Comparison of ENCODE assay signal across 25 mouse cellular contexts in the genomic region with DNA sequence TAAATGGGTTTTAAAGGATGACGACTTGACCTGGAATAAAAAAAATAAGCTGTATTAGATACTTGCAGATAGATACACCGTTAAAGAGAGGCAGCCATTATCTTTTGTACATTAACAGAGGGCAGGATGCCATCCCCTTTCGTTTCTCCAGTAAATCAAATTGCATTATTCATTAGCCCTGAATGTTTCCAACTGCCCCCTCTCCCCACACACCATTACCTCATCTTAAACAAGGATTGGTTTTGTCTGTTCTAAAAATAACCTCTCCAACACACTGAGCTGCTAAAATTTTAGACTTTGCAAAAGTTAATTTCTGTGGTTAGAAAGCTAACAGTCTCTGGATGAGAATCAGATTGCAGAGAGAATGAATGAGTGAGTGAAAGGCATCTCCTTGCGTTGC.
DNase-seq lines count a peak whose midpoint lies in the region; ATAC-seq and TF ChIP-seq lines count a peak whose summit lies in the region.
"Had no signal": no experiment of that assay in that cellular context is flagged by ENCODE, and none has a peak within 500 bp of the region (broad histone marks: within the 10 kb centered on the region; RNA-seq: fewer than 3 reads in every experiment).

No protein-coding gene starts in this region.

- no peaks in the 10 kb centered on the region for H3K36me3 ChIP-seq in forebrain, embryonic 13.5 days (ENCODE audit: poor library complexity, severe bottlenecking)
- H3K36me3 ChIP-seq in forebrain, postnatal 0 days (ENCODE audit: insufficient read depth): no peaks in the 10 kb centered on the region
- no peaks in the 10 kb centered on the region for H3K36me3 ChIP-seq in forebrain, embryonic 16.5 days (ENCODE audit: control insufficient read depth, insufficient read depth)
- no peaks in the 10 kb centered on the region for H3K36me3 ChIP-seq in forebrain, embryonic 12.5 days (replicated peaks)
- H3K36me3 ChIP-seq: embryonic facial prominence, embryonic 12.5 days; embryonic facial prominence, embryonic 15.5 days; heart, embryonic 10.5 days; heart, embryonic 13.5 days had no signal

- no peak for DNase-seq in forebrain, postnatal 0 days
- peak; percentile 38 for DNase-seq in brain, adult 2 months (ENCODE audit: low read depth, low spot score)
- DNase-seq in right cerebral cortex, adult 2 months (ENCODE audit: low spot score in 2 of 2): no peak
- DNase-seq: adrenal gland, adult 2 months; adrenal gland, postnatal 14 days; cerebellum, adult 18-20 months; cerebellum, adult 9-11 months; cerebellum, postnatal 25 days; gastrocnemius, postnatal 10 days; gastrocnemius, postnatal 36 days; heart, adult 2 months; heart, postnatal 14 days; heart, postnatal 4 days; kidney, adult 18-20 months had no signal

- ATAC-seq in forebrain, embryonic 13.5 days: 0 out of 2 replicates have a peak, but pooled peaks have one; percentile 36
- ATAC-seq in forebrain, postnatal 0 days: no peak
- ATAC-seq in forebrain, embryonic 16.5 days: peak; percentile 55; the same call in 1 of the 2 replicates
- ATAC-seq in forebrain, embryonic 12.5 days (ENCODE audit: low FRiP score): no peak
- ATAC-seq: hindbrain, postnatal 0 days; inflammation-experienced regulatory T-cells, adult 6 months; intestine, embryonic 16.5 days had no signal

- H3K27ac ChIP-seq in forebrain, embryonic 13.5 days: no peak overlapping the region
- H3K27ac ChIP-seq in forebrain, postnatal 0 days (ENCODE audit: low read depth, low read length): no peak overlapping the region
- no peak overlapping the region for H3K27ac ChIP-seq in forebrain, embryonic 16.5 days (ENCODE audit: low read length)
- no peak overlapping the region for H3K27ac ChIP-seq in forebrain, embryonic 12.5 days
- H3K27ac ChIP-seq: embryonic facial prominence, embryonic 12.5 days; embryonic facial prominence, embryonic 15.5 days; heart, adult 2 months; heart, embryonic 10.5 days; heart, embryonic 13.5 days; hindbrain, embryonic 14.5 days; hindbrain, postnatal 0 days had no signal

- H3K9ac ChIP-seq in forebrain, embryonic 13.5 days: no peak overlapping the region
- H3K9ac ChIP-seq in forebrain, postnatal 0 days: no peak overlapping the region
- H3K9ac ChIP-seq in forebrain, embryonic 16.5 days (replicated peaks; ENCODE audit: low read depth, low read length): no peak overlapping the region
- H3K9ac ChIP-seq in forebrain, embryonic 12.5 days: no peak overlapping the region
- H3K9ac ChIP-seq: embryonic facial prominence, embryonic 12.5 days; embryonic facial prominence, embryonic 15.5 days; heart, embryonic 13.5 days; hindbrain, embryonic 14.5 days had no signal

- no peak overlapping the region for H3K4me2 ChIP-seq in forebrain, embryonic 13.5 days
- no peak overlapping the region for H3K4me2 ChIP-seq in forebrain, postnatal 0 days (ENCODE audit: low read depth)
- no peak overlapping the region for H3K4me2 ChIP-seq in forebrain, embryonic 16.5 days (ENCODE audit: low read length)
- H3K4me2 ChIP-seq in forebrain, embryonic 12.5 days: no peak overlapping the region
- H3K4me2 ChIP-seq: embryonic facial prominence, embryonic 12.5 days; embryonic facial prominence, embryonic 15.5 days; heart, embryonic 13.5 days; hindbrain, embryonic 14.5 days had no signal

- H3K27me3 ChIP-seq in forebrain, embryonic 13.5 days: no peaks in the 10 kb centered on the region
- H3K27me3 ChIP-seq in forebrain, postnatal 0 days (ENCODE audit: insufficient read depth, low read length): no peaks in the 10 kb centered on the region
- no peaks in the 10 kb centered on the region for H3K27me3 ChIP-seq in forebrain, embryonic 16.5 days (replicated peaks; ENCODE audit: control insufficient read depth, insufficient read depth, low read length)
- H3K27me3 ChIP-seq in forebrain, embryonic 12.5 days: no peaks in the 10 kb centered on the region
- H3K27me3 ChIP-seq: embryonic facial prominence, embryonic 12.5 days; embryonic facial prominence, embryonic 15.5 days; heart, embryonic 13.5 days had no signal

- TF ChIP-seq CTCF in forebrain, postnatal 0 days (IDR thresholded peaks at IDR 0.05; ENCODE audit: low read depth): no peak

- H3K9me3 ChIP-seq in forebrain, embryonic 13.5 days (replicated peaks): no peaks in the 10 kb centered on the region
- H3K9me3 ChIP-seq in forebrain, postnatal 0 days (ENCODE audit: low read length): no peaks in the 10 kb centered on the region
- no peaks in the 10 kb centered on the region for H3K9me3 ChIP-seq in forebrain, embryonic 16.5 days (ENCODE audit: control insufficient read depth, low read length)
- H3K9me3 ChIP-seq in forebrain, embryonic 12.5 days: no peaks in the 10 kb centered on the region
- H3K9me3 ChIP-seq: embryonic facial prominence, embryonic 12.5 days; embryonic facial prominence, embryonic 15.5 days; heart, embryonic 10.5 days; heart, embryonic 13.5 days had no signal

- peaks cover 9% of the 10 kb centered on the region for H3K4me1 ChIP-seq in forebrain, embryonic 13.5 days
- H3K4me1 ChIP-seq in forebrain, postnatal 0 days (ENCODE audit: insufficient read depth): no peaks in the 10 kb centered on the region
- no peaks in the 10 kb centered on the region; the same call in 1 of the 2 replicates for H3K4me1 ChIP-seq in forebrain, embryonic 16.5 days (replicated peaks; ENCODE audit: control insufficient read depth, insufficient read depth, low read length)
- H3K4me1 ChIP-seq in forebrain, embryonic 12.5 days: no peaks in the 10 kb centered on the region
- H3K4me1 ChIP-seq: embryonic facial prominence, embryonic 12.5 days; embryonic facial prominence, embryonic 15.5 days; heart, embryonic 10.5 days; heart, embryonic 13.5 days had no signal

- WGBS in forebrain, embryonic 13.5 days: 53% methylated on average over 4 of the region's 4 CpGs
- WGBS in forebrain, postnatal 0 days: 38% methylated on average over 4 of the region's 4 CpGs
- 42% methylated on average over 4 of the region's 4 CpGs for WGBS in forebrain, embryonic 16.5 days
- WGBS in forebrain, embryonic 12.5 days: 67% methylated on average over 4 of the region's 4 CpGs

- H3K4me3 ChIP-seq in forebrain, embryonic 13.5 days: no peak overlapping the region
- no peak overlapping the region for H3K4me3 ChIP-seq in forebrain, postnatal 0 days (ENCODE audit: low read depth, low read length)
- H3K4me3 ChIP-seq in forebrain, embryonic 16.5 days (replicated peaks; ENCODE audit: low read length): no peak overlapping the region
- no peak overlapping the region for H3K4me3 ChIP-seq in forebrain, embryonic 12.5 days (replicated peaks)
- H3K4me3 ChIP-seq: embryonic facial prominence, embryonic 12.5 days; embryonic facial prominence, embryonic 15.5 days; heart, adult 2 months; heart, embryonic 10.5 days; heart, embryonic 13.5 days had no signal

Comparison
In these comparisons a context has a peak if more than half of its experiments do, and no peak if none do; other contexts are left out.
1. ATAC-seq: peak in forebrain, embryonic 13.5 days (single experiment) and forebrain, embryonic 16.5 days (single experiment); none in forebrain, postnatal 0 days (single experiment) and forebrain, embryonic 12.5 days (single experiment).